Mouse (Mus musculus) lung, embryonic 14.5 days (tissue): ENCODE measurements around the gene Myl10. TPM values are rescaled to one million over a fixed set of nuclear protein-coding genes. Genes with fewer than 3 reads are reported as not detected.
"Not testable (repeated sequence)": the region's sequence is repeated elsewhere in the genome, so short reads cannot be mapped to it uniquely, and the experiment has no call there.

Source experiments
- ATAC-seq: fragments of 200-750 bp; cut with Nextera tagmentation; 2 replicates; pipeline ENCODE4 v1.8.0; 2017; ENCODE audit warnings: mild to moderate bottlenecking, moderate TSS enrichment, moderate library complexity; ENCODE audit not compliant: insufficient read depth
- DNase-seq: peaks from one replicate; pipeline ENCODE4 v3.0.0-alpha.2; 2015
- H3K27ac ChIP-seq: fragments of 300-500 bp; sonication (generic); 2 replicates; pipeline ENCODE4 v1.5.1; 2014; ENCODE audit warnings: low read depth, mild to moderate bottlenecking, moderate library complexity
- H3K27me3 ChIP-seq: fragments of 300-500 bp; sonication (generic); 2 replicates; pipeline ENCODE4 v1.6.1; 2014; ENCODE audit warnings: low read length, control low read depth; ENCODE audit not compliant: insufficient read depth
- H3K36me3 ChIP-seq: fragments of 300-500 bp; sonication (generic); 2 replicates; pipeline ENCODE4 v1.6.1; 2014; ENCODE audit warnings: control low read depth; ENCODE audit not compliant: insufficient read depth
- H3K4me1 ChIP-seq: fragments of 300-500 bp; sonication (generic); 2 replicates; pipeline ENCODE4 v1.6.1; 2014; ENCODE audit warnings: antibody characterized with exemption, control low read depth; ENCODE audit not compliant: insufficient read depth
- H3K4me2 ChIP-seq: fragments of 300-500 bp; sonication (generic); 2 replicates; pipeline ENCODE4 v1.6.1; 2014; ENCODE audit warnings: mild to moderate bottlenecking
- H3K4me3 ChIP-seq: fragments of 300-500 bp; sonication (generic); 2 replicates; pipeline ENCODE4 v1.5.1; 2014; ENCODE audit warnings: low read depth, low read length
- H3K9ac ChIP-seq: fragments of 300-500 bp; sonication (generic); 2 replicates; pipeline ENCODE4 v1.6.1; 2014
- H3K9me3 ChIP-seq: fragments of 300-500 bp; sonication (generic); 2 replicates; pipeline ENCODE4 v1.6.1; 2016; ENCODE audit warnings: low read depth, low read length, control low read depth
- CTCF ChIP-seq: IDR thresholded peaks from 2 replicates; pipeline ENCODE4 v1.5.1; 2016; ENCODE audit warnings: antibody characterized with exemption, low read depth
- WGBS: fragments of 180-500 bp; shearing (Covaris S2); extraction: QIAGEN DNeasy Blood & Tissue Kit; methylation state at CpG from one replicate; pipeline ENCODE4 v1.1.7; 2014; 5-methylcytosine and 5-hydroxymethylcytosine counted together
- polyA plus RNA-seq: library from polyadenylated mRNA; unstranded; fragments of >200 nt; fragmentation: Nextera tagmentation; extraction: Ambion mirVana; gene quantifications from 2 replicates; pipeline ENCODE4 v1.2.1, GENCODE M21; 2014

Gene Myl10
- polyA plus RNA-seq, 1 experiment from 2014 or later, result not detected

GRCm38 (mm10) chr5:136716696-136717572 lies 24.0 kb downstream of the Myl10 start:
- H3K27me3 ChIP-seq, result no peaks in the 10 kb centered on the region
- no peak overlapping the region for H3K4me3 ChIP-seq
- no peak overlapping the region for H3K27ac ChIP-seq
- no peak overlapping the region for H3K9ac ChIP-seq
- no peaks in the 10 kb centered on the region for H3K36me3 ChIP-seq
- ATAC-seq, result no peak
- H3K9me3 ChIP-seq, result no peaks in the 10 kb centered on the region
- no peak for DNase-seq
- no peak for TF ChIP-seq CTCF
- 47% methylated on average over 10 of the region's 10 CpGs for WGBS
- H3K4me1 ChIP-seq, result peaks cover 5% of the 10 kb centered on the region; the same call in 1 of the 2 replicates
- no peak overlapping the region for H3K4me2 ChIP-seq

GRCm38 (mm10) chr5:136717573-136717854 lies 24.6 kb downstream of the Myl10 start:
- ATAC-seq, result no peak
- WGBS, result 79% methylated on average over 2 of the region's 2 CpGs
- H3K4me2 ChIP-seq, result no peak overlapping the region

GRCm38 (mm10) chr5:136718656-136719055 lies 25.7 kb downstream of the Myl10 start:
- no peak overlapping the region for H3K27ac ChIP-seq
- TF ChIP-seq CTCF, result no peak
- no peaks in the 10 kb centered on the region for H3K36me3 ChIP-seq
- H3K4me2 ChIP-seq, result no peak overlapping the region
- ATAC-seq, result no peak
- H3K4me1 ChIP-seq, result peaks cover 5% of the 10 kb centered on the region; the same call in 1 of the 2 replicates
- no peaks in the 10 kb centered on the region for H3K9me3 ChIP-seq
- H3K27me3 ChIP-seq, result no peaks in the 10 kb centered on the region
- 55% methylated on average over 8 of the region's 8 CpGs for WGBS
- no peak for DNase-seq
- no peak overlapping the region for H3K9ac ChIP-seq
- no peak overlapping the region for H3K4me3 ChIP-seq

More at GRCm38 (mm10) chr5:136717573-136717854, 24.6 kb downstream of the Myl10 start:
- H3K36me3 ChIP-seq, result no peaks in the 10 kb centered on the region
- no peak overlapping the region for H3K4me3 ChIP-seq
- peaks cover 5% of the 10 kb centered on the region; the same call in 1 of the 2 replicates for H3K4me1 ChIP-seq
- H3K27ac ChIP-seq, result no peak overlapping the region
- no peaks in the 10 kb centered on the region for H3K9me3 ChIP-seq
- no peaks in the 10 kb centered on the region for H3K27me3 ChIP-seq
- no peak for TF ChIP-seq CTCF
- H3K9ac ChIP-seq, result no peak overlapping the region
- no peak for DNase-seq

- TF ChIP-seq CTCF, result no peak
- Histone ChIP-seq H3K4me3 (no peak overlapping the region), H3K4me1 (no peaks in the 10 kb centered on the region), H3K9me3 (no peaks in the 10 kb centered on the region), H3K9ac (no peak overlapping the region), H3K27ac (no peak overlapping the region), H3K4me2 (no peak overlapping the region), H3K27me3 (no peaks in the 10 kb centered on the region), H3K36me3 (no peaks in the 10 kb centered on the region)
- whole genome bisulfite sequencing, result 64% methylated on average over 5 of the region's 5 CpGs
- ATAC-seq (no peak), DNase-seq (no peak)
These were observed 28.6 kb downstream of the Myl10 start for GRCm38 (mm10) chr5:136721596-136721995.

- 81% methylated on average over 4 of the region's 5 CpGs for WGBS
- H3K27me3 ChIP-seq, H3K4me3 ChIP-seq, H3K36me3 ChIP-seq, ATAC-seq, H3K9ac ChIP-seq, H3K27ac ChIP-seq, H3K4me1 ChIP-seq, H3K4me2 ChIP-seq, DNase-seq, H3K9me3 ChIP-seq: not testable (repeated sequence)
These were observed 33.3 kb downstream of the Myl10 start for GRCm38 (mm10) chr5:136726271-136726670.

- Histone ChIP-seq H3K4me3 (no peak overlapping the region), H3K4me2 (no peak overlapping the region), H3K9ac (no peak overlapping the region), H3K9me3 (no peaks in the 10 kb centered on the region), H3K4me1 (no peaks in the 10 kb centered on the region), H3K27me3 (no peaks in the 10 kb centered on the region), H3K36me3 (no peaks in the 10 kb centered on the region), H3K27ac (no peak overlapping the region)
- ATAC-seq (no peak), DNase-seq (no peak)
- TF ChIP-seq CTCF, result no peak
- WGBS, result 62% methylated on average over 6 of the region's 6 CpGs
These were observed 46.0 kb downstream of the Myl10 start for GRCm38 (mm10) chr5:136738918-136739317.

- Histone ChIP-seq H3K4me1 (no peaks in the 10 kb centered on the region), H3K4me3 (no peak overlapping the region), H3K36me3 (no peaks in the 10 kb centered on the region), H3K27ac (no peak overlapping the region), H3K9ac (no peak overlapping the region), H3K4me2 (no peak overlapping the region), H3K9me3 (peaks cover 14% of the 10 kb centered on the region; the same call in 1 of the 2 replicates), H3K27me3 (no peaks in the 10 kb centered on the region)
- TF ChIP-seq CTCF, result no peak
- ATAC-seq (no peak), DNase-seq (no peak)
- 70% methylated on average over 9 of the region's 9 CpGs for WGBS
These were observed 53.6 kb downstream of the Myl10 start for GRCm38 (mm10) chr5:136746596-136746995.

Other genes starting within 250 kb of the Myl10 start
- gene Cux1, start 125.7 kb upstream of the Myl10 start, polyA plus RNA-seq, result 99.5 and 104 TPM in 2 replicates
- 9.0 and 11.7 TPM in 2 replicates for gene Col26a1, start 190.1 kb downstream of the Myl10 start, polyA plus RNA-seq
- 72.2 and 78.1 TPM in 2 replicates for gene Ift22, start 215.0 kb downstream of the Myl10 start, polyA plus RNA-seq